Mouse (Mus musculus): ENCODE measurements at regions not wholly inside any gene's neighbourhood (a gene's known extent, or its start where the extent isn't known, plus 50 kb on each side); places are given as distances from the start of the nearest gene placed in this dataset.

DNA sequence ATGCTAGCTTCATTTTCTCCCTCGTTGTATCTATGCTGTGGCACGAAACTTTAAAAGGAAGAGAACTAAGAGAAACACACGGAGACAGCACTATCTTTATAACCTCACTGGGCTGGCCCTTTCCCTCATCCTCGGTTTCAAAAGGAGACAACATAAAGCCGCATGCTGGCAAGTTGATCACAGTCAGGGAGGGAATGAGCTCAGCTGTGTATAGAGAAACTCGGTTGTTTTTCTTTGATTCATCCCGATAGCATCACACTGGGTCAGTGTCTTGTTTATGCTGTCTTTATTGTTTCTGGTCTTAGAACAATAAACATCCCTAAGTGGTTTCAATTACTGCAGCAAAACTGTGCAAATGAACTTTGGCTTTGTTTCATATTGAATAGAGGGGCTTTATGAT lies 249.2 kb upstream of the Cxadr start:
- no peak for DNase-seq (ENCODE audit: extremely low read depth, insufficient read length, low spot score)

DNA sequence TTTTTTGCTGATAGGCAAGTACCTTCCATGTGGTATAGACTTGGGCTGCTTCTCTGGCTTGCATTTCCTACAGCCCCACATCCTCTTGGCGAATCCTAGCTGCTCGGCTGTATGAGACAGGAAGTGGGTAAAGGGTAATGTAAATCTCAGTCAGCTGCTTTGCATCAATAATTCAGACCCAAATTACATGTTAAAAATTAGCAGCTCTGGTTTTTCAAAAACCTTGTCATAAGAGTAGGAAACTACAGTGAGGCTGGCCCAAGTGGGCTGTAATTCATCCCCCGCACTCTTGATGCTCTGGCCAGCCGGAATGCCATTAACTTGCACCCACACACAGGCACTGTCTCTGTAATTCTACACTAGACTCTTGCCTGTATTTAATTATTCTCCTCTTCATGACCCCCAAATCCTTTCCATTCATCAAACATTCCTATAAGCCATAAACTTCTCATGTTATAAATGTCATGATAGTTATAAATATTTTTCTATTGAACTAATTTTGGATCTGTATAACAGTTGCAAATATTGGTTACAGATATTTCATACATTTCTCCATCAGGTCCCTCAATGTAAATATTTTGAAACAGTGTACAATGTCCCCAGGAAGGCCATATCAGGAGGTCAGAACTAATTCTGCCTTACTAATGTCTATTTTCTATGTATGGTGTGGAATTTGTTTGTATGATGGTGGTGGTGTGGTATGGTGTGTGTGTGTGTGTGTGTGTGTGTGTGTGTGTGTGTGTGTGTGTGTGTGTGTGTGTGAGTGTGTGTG lies 261.0 kb upstream of the Cxadr start:
- DNase-seq (ENCODE audit: extremely low read depth, insufficient read length, low spot score), result no peak

- no peak for DNase-seq (ENCODE audit: extremely low read depth, insufficient read length, low spot score)
Measured at GRCm38 (mm10) chr16:78019605-78020285, 281.5 kb upstream of the Cxadr start.

DNA sequence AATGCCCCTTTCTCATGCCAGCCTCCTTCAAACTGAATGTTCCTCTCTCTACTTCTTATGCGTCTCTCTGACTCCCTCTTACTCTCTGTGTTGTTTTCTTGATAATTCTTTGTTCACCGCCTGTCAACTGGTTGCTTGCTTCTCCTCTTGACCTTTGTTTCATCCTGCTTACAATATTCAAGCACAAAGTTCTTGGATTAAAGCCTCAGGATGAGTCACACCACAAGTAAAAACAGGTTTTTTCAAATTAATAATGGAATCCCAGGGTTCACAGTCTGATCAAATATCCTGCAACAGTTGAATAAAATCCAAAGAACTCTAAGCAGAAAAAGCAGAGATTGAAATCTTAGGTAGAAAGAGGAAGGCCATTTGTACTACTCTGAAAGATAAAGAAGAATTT lies 285.9 kb upstream of the Cxadr start:
- DNase-seq (ENCODE audit: extremely low read depth, insufficient read length, low spot score), result no peak

- DNase-seq (ENCODE audit: extremely low read depth, insufficient read length, low spot score), result no peak
Measured at GRCm38 (mm10) chr16:78013049-78013819, 288.1 kb upstream of the Cxadr start.

- no peak for DNase-seq (ENCODE audit: extremely low read depth, insufficient read length, low spot score)
Measured at GRCm38 (mm10) chr16:78004016-78004415, 297.3 kb upstream of the Cxadr start.

GRCm38 (mm10) chr16:77992986-77993385 lies 308.3 kb upstream of the Cxadr start:
- no peak for DNase-seq (ENCODE audit: extremely low read depth, insufficient read length, low spot score)

DNA sequence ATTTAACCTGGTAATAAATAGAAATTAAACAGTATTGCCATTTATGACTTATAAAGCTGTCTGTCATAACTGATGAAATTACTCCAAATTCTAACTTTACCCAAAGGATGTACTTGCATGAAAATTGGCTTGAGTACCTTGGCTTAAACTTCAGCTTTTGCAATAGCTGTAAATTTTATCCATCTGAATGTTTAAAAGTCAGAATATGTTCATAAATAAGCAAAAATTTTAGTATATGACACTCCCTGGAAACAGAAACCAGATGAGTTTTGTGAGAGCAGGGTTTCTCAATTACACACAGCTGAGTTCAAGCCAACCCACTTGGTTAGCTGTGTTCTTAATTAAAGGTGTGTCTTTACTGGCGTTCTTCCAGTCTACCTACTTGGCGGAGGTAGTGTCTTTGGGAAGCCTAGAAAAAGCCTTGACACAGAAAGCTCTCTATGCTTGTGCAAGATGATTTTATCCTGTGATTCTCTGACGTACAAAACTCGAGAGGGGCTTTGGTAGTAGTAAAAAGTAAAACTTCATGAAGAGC lies 311.4 kb upstream of the Cxadr start:
- DNase-seq (ENCODE audit: extremely low read depth, insufficient read length, low spot score), result no peak

GRCm38 (mm10) chr16:77989139-77989538 lies 312.1 kb upstream of the Cxadr start:
- no peak for DNase-seq (ENCODE audit: extremely low read depth, insufficient read length, low spot score)

DNA sequence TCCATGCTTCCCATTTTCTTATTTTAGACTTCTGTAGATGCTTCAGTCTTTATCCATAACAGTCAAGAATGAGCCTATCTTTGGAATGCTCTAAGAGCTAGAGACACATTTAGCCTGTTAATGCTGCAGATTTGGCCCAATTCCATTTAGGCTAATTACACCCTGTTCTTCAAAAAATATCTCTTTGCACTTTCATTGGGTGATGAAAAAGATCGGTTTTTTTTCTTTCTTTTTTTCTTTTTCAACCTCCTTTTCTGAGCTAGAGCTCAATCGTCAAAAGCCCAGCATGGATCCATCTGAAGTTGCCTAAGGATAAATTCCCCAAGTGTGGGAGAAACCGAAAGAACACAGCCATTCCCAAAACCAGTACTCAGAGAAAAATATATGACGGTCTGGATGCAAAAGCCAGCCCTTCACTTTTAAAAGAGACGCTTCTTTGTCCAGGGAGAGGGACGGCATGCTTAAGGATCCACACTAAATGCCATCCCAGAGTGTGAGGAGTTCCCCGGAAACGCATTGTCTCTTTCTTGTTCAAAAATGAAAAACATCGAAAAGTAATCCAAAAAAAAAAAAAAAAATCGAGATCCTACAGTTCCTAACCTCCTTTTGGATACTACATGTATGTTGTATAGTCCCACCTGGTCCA lies 314.3 kb upstream of the Cxadr start:
- no peak for DNase-seq (ENCODE audit: extremely low read depth, insufficient read length, low spot score)

DNA sequence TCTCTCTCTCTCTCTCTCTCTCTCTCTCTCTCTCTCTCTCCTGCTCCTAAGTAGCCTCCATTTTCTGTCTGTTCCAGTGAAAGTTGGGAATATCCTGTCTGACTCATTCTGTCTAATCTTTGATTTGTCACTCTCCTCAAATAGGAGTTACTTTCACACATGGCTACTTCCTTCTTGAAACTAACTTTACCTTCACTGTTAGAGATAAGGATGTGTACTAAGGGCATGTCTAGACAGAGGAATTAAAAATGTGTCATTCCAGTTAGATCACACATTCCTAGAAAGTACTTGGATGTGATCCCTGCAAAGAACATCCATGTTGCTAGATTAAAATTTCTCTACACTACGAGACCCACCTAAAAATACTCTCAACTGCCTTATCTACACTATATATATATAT lies 346.9 kb upstream of the Gm11146 start:
- no peak for DNase-seq (ENCODE audit: extremely low read depth, insufficient read length, low spot score)

DNA sequence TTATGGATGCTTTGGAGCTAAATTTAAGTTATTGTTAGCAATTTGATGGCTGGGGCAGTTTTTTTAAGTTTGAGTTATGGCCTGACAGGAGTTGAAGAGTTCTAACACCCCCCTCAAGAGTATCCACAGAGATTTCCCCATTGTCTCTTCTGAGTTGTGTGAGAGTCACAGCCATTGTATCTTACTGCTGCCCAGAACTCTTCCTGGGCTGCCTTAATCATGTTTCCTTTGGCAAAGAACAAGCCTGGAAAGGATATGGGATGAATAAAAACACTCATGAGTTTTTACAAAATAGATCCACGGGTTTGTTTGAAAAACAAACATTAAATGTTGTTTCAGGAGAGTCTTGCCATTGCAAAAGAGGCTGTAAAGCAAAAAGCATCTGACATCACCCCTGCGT lies 343.5 kb upstream of the Gm11146 start:
- no peak for DNase-seq (ENCODE audit: extremely low read depth, insufficient read length, low spot score)

GRCm38 (mm10) chr16:77931025-77931723 lies 329.3 kb upstream of the Gm11146 start:
- DNase-seq (ENCODE audit: extremely low read depth, insufficient read length, low spot score), result no peak

GRCm38 (mm10) chr16:77914160-77915070 lies 312.5 kb upstream of the Gm11146 start:
- no peak for DNase-seq (ENCODE audit: extremely low read depth, insufficient read length, low spot score)

DNA sequence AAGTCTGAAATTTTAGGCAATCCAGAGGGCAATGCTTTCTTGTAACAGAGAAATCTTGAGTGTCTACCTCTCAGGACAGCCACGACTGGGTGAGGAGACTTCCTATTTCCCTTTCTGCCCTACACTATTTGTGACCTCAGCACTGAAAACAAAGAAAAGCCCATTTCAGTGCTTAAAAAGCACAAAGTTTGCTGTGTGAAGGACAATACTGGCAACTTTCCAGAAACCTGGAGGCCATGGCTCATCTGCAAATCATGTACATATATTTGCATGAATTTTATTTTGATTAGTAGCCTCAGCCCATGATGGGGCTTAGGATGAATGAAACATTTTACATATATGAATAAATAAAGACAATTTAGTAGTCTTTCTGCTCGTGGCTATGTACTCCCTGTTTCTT lies 292.4 kb upstream of the Gm11146 start:
- no peak for DNase-seq (ENCODE audit: extremely low read depth, insufficient read length, low spot score)

- no peak for DNase-seq (ENCODE audit: extremely low read depth, insufficient read length, low spot score)
Measured at GRCm38 (mm10) chr16:77893690-77894089, 291.8 kb upstream of the Gm11146 start.

DNA sequence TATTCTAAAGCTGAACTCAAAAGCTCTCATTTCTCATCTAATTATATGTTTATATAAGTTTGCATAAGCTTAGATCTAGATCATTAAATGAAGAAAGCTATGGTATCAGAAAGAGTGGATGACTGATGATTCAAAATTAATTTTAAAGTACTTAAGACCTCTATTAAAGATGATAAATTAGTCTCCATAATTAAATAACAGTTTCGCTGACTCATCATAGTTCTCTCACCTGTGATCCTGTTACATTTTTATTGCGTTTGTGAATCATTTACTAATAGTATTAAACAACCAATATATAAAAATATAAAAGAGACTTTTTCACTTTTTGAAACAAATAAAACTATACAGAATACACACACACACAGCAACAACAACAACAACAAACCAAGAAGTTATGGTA lies 290.8 kb upstream of the Gm11146 start:
- no peak for DNase-seq (ENCODE audit: extremely low read depth, insufficient read length, low spot score)

DNA sequence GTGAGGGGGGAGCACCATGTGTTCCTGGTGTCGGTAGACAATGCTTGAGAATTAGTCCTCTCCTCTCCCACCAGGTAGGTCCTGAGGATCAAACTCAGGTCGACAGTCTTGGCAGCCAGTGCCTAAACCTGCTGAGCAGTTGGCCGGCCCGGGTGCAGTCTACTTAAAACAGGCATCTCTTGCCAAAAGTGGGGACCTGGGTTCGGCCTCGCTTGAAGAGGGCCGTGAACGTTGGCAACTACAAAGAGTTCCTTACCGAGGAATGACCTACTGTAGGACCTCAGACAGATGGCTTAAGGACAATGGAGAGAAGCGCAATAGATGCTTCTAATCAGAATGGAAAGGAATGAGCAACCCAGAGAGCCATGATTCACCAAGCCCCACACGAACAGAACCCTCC lies 287.5 kb upstream of the Gm11146 start:
- no peak for DNase-seq (ENCODE audit: extremely low read depth, insufficient read length, low spot score)

DNA sequence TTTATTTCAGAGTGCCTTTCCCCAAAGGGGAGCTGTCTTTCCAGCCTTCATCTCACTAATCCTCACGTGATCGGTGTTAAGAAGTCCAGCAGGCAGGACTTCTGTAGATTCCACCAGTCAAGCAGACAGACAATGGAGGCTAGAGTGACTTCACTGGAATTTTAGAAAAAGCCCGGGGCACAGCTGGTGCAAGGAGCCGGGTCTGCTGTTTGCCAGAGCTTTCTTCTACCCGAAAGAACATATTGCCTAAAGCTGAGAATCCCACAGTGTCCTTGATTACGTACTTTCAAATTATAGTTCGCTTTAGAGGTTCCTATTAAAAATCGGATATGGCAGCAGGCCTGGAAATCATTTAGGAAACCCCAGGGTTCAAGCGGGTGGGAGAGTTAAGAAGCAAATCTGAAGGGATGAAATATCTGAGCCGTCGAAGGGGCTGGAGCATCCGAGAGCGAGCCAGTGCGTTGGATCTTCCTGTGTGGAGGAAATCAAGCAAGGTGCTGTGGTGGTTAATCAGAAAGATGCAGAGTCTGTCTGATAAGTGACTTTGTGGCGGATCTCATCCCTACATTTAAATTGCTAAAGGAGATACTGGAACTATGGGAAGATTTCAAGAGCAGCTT lies 283.3 kb upstream of the Gm11146 start:
- DNase-seq (ENCODE audit: extremely low read depth, insufficient read length, low spot score), result no peak
